Mouse (Mus musculus): ENCODE data around the gene Hspb3. TPM values are rescaled to one million over a fixed set of nuclear protein-coding genes. Genes with fewer than 3 reads are reported as not detected.

The Hspb3 gene
- not detected in 2 replicates for polyA plus RNA-seq (2015; fragmentation: Nextera tagmentation; extraction: Ambion mirVana)

GRCm38 (mm10) chr13:113663151-113663779 is at the start of gene Hspb3:
Hspb3 (minus strand) TSS chr13:113663676.

GRCm38 (mm10) chr13:113617891-113618823 is 45.3 kb downstream of the Hspb3 start, which contains the start of gene Snx18:
Snx18 (minus strand) TSS chr13:113618564.

Other genes starting within 250 kb of the Hspb3 start
- 31.5 and 37.2 TPM in 2 replicates for gene Snx18, start 45.1 kb downstream of the Hspb3 start, polyA plus RNA-seq (2015; fragmentation: Nextera tagmentation; extraction: Ambion mirVana)
- gene Arl15, start 130.8 kb upstream of the Hspb3 start, polyA plus RNA-seq (2015; fragmentation: Nextera tagmentation; extraction: Ambion mirVana): 3.9 and 4.6 TPM in 2 replicates